Mouse (Mus musculus): Measurements from ENCODE around the gene Neu1. TPM values are rescaled to one million over a fixed set of nuclear protein-coding genes. Genes with fewer than 3 reads are reported as not detected.
A peak's percentile ranks its signal among the peaks of the same experiment; 100 is the strongest.
"Not testable (repeated sequence)": the region's sequence is repeated elsewhere in the genome, so short reads cannot be mapped to it uniquely, and the experiment has no call there.

Gene Neu1
- polyA plus RNA-seq, 1 experiment from 2014 or later = 12.8 TPM

DNA sequence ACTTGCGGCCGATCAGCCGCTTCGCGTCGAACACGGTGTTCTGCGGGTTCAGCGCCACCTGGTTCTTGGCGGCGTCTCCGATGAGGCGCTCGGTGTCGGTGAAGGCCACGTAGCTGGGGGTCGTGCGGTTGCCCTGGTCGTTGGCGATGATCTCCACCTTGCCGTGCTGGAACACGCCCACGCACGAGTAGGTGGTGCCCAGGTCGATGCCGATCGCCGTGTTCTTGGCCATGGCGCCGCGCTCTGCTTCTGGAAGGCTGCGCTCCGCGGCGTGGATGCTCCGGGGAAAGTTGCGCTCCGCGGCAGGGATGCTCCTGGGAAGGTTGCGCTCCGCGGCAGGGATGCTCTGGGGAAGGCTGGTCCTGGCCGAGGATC lies 40.6 kb downstream of the Neu1 start:
- not testable (repeated sequence) for H3K27ac ChIP-seq (ENCODE audit: low read depth, low read length); H3K4me1 ChIP-seq (replicated peaks; ENCODE audit: control insufficient read depth, insufficient read depth, low read length); DNase-seq (ENCODE audit: low spot score); H3K9ac ChIP-seq (ENCODE audit: low read length); H3K36me3 ChIP-seq (ENCODE audit: control insufficient read depth, insufficient read depth, low read length); H3K9me3 ChIP-seq (ENCODE audit: control insufficient read depth, low read length)
- WGBS = 3% methylated on average over 18 of the region's 43 CpGs
- Histone ChIP-seq H3K27me3 (ENCODE audit: control insufficient read depth, insufficient read depth, low read length) (peaks cover 20% of the 10 kb centered on the region), H3K4me2 (ENCODE audit: low read depth, low read length, severe bottlenecking) (peak overlapping the region; percentile 79), H3K4me3 (ENCODE audit: low read depth, low read length) (peak overlapping the region; percentile 32)
- peak; percentile 43; the same call in 1 of the 2 replicates for ATAC-seq (replicated peaks; ENCODE audit: low FRiP score)

GRCm38 (mm10) chr17:34972069-34972749 lies 41.2 kb downstream of the Neu1 start, which contains the start of the genes Hspa1a and Hspa1l:
Hspa1a (minus strand) TSS chr17:34972156.
Hspa1l (plus strand) TSS chr17:34972703.
- under 1% methylated on average over 28 of the region's 33 CpGs for WGBS
- ATAC-seq (replicated peaks; ENCODE audit: low FRiP score) = peak; percentile 94
- Histone ChIP-seq H3K27me3 (ENCODE audit: control insufficient read depth, insufficient read depth, low read length) (peaks cover 20% of the 10 kb centered on the region), H3K4me2 (ENCODE audit: low read depth, low read length, severe bottlenecking) (peak within 1 kb of the TSS; percentile 79), H3K4me3 (ENCODE audit: low read depth, low read length) (peak within 1 kb of the TSS; percentile 32), H3K9ac (ENCODE audit: low read length) (peak within 1 kb of the TSS; percentile 41)
- peak; percentile 81 for DNase-seq (ENCODE audit: low spot score)
- not testable (repeated sequence) for H3K4me1 ChIP-seq (replicated peaks; ENCODE audit: control insufficient read depth, insufficient read depth, low read length); H3K9me3 ChIP-seq (ENCODE audit: control insufficient read depth, low read length); H3K36me3 ChIP-seq (ENCODE audit: control insufficient read depth, insufficient read depth, low read length); H3K27ac ChIP-seq (ENCODE audit: low read depth, low read length)

- H3K36me3 ChIP-seq (ENCODE audit: control insufficient read depth, insufficient read depth, low read length) = no peaks in the 10 kb centered on the region
- H3K4me1 ChIP-seq (replicated peaks; ENCODE audit: control insufficient read depth, insufficient read depth, low read length) = peaks cover 5% of the 10 kb centered on the region
- H3K9ac ChIP-seq (ENCODE audit: low read length) = no peak overlapping the region
- H3K9me3 ChIP-seq (ENCODE audit: control insufficient read depth, low read length) = no peaks in the 10 kb centered on the region
- H3K4me3 ChIP-seq (ENCODE audit: low read depth, low read length) = no peak overlapping the region
- no peaks in the 10 kb centered on the region for H3K27me3 ChIP-seq (ENCODE audit: control insufficient read depth, insufficient read depth, low read length)
- ATAC-seq (replicated peaks; ENCODE audit: low FRiP score) (no peak), DNase-seq (ENCODE audit: low spot score) (no peak)
- no peak overlapping the region for H3K4me2 ChIP-seq (ENCODE audit: low read depth, low read length, severe bottlenecking)
- H3K27ac ChIP-seq (ENCODE audit: low read depth, low read length) = no peak overlapping the region
- 82% methylated on average over 3 of the region's 3 CpGs for WGBS
These were observed 44.8 kb downstream of the Neu1 start for GRCm38 (mm10) chr17:34975581-34976492.

DNA sequence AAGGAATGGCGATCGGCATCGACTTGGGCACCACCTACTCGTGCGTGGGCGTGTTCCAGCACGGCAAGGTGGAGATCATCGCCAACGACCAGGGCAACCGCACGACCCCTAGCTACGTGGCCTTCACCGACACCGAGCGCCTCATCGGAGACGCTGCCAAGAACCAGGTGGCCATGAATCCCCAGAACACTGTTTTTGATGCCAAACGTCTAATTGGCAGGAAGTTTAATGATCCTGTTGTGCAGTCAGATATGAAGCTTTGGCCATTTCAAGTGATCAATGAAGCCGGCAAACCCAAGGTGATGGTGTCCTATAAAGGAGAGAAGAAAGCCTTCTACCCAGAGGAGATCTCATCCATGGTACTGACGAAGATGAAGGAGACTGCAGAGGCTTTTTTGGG lies 45.9 kb downstream of the Neu1 start:
- ATAC-seq (replicated peaks; ENCODE audit: low FRiP score) (no peak), DNase-seq (ENCODE audit: low spot score) (peak; percentile 42)
- Histone ChIP-seq H3K36me3 (ENCODE audit: control insufficient read depth, insufficient read depth, low read length) (no peaks in the 10 kb centered on the region), H3K4me2 (ENCODE audit: low read depth, low read length, severe bottlenecking) (no peak overlapping the region), H3K9me3 (ENCODE audit: control insufficient read depth, low read length) (no peaks in the 10 kb centered on the region), H3K9ac (ENCODE audit: low read length) (no peak overlapping the region), H3K4me1 (replicated peaks; ENCODE audit: control insufficient read depth, insufficient read depth, low read length) (peaks cover 7% of the 10 kb centered on the region), H3K4me3 (ENCODE audit: low read depth, low read length) (no peak overlapping the region), H3K27me3 (ENCODE audit: control insufficient read depth, insufficient read depth, low read length) (no peaks in the 10 kb centered on the region), H3K27ac (ENCODE audit: low read depth, low read length) (no peak overlapping the region)
- WGBS = 95% methylated on average over 20 of the region's 20 CpGs

DNA sequence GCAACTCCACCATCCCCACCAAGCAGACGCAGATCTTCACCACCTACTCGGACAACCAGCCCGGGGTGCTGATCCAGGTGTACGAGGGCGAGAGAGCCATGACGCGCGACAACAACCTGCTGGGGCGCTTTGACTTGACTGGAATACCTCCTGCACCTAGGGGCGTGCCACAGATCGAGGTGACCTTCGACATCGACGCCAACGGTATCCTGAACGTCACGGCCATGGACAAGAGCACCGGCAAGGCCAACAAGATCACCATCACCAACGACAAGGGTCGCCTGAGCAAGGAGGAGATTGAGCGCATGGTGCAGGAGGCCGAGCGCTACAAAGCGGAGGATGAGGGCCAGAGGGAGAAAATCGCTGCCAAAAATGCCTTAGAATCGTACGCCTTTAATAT lies 47.2 kb downstream of the Neu1 start:
- no peak for ATAC-seq (replicated peaks; ENCODE audit: low FRiP score)

DNA sequence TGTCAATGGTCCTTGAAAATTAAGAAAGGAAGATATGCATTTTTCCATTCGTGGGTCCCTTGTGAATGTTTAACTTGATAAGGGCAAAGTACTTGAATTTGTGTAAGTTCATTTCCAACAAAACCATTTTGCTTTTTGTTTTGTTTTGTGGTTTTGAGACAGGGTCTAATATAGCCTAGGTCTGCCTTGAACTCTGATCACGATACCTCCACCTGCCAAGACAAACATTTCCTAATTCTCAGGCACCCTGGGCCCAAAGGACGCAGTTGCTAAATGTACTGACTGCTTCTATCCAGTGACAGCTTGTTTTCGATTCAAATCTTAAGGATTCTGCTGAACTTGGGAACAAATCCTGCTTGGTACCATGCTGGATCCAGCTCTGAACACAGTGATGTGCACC lies 48.6 kb downstream of the Neu1 start:
- Histone ChIP-seq H3K27me3 (ENCODE audit: control insufficient read depth, insufficient read depth, low read length) (no peaks in the 10 kb centered on the region), H3K4me2 (ENCODE audit: low read depth, low read length, severe bottlenecking) (no peak overlapping the region), H3K27ac (ENCODE audit: low read depth, low read length) (no peak overlapping the region), H3K9me3 (ENCODE audit: control insufficient read depth, low read length) (no peaks in the 10 kb centered on the region), H3K36me3 (ENCODE audit: control insufficient read depth, insufficient read depth, low read length) (no peaks in the 10 kb centered on the region), H3K4me1 (replicated peaks; ENCODE audit: control insufficient read depth, insufficient read depth, low read length) (peaks cover 10% of the 10 kb centered on the region; the same call in 1 of the 2 replicates), H3K9ac (ENCODE audit: low read length) (no peak overlapping the region), H3K4me3 (ENCODE audit: low read depth, low read length) (no peak overlapping the region)
- no peak for ATAC-seq (replicated peaks; ENCODE audit: low FRiP score)
- no peak for DNase-seq (ENCODE audit: low spot score)
- WGBS = 92% methylated on average over 4 of the region's 4 CpGs

More for the DNA sequence above, 47.2 kb downstream of the Neu1 start:
- Histone ChIP-seq H3K27me3 (ENCODE audit: control insufficient read depth, insufficient read depth, low read length) (no peaks in the 10 kb centered on the region), H3K27ac (ENCODE audit: low read depth, low read length) (no peak overlapping the region), H3K4me3 (ENCODE audit: low read depth, low read length) (no peak overlapping the region), H3K4me1 (replicated peaks; ENCODE audit: control insufficient read depth, insufficient read depth, low read length) (peaks cover 10% of the 10 kb centered on the region; the same call in 1 of the 2 replicates), H3K4me2 (ENCODE audit: low read depth, low read length, severe bottlenecking) (no peak overlapping the region), H3K9me3 (ENCODE audit: control insufficient read depth, low read length) (no peaks in the 10 kb centered on the region), H3K36me3 (ENCODE audit: control insufficient read depth, insufficient read depth, low read length) (no peaks in the 10 kb centered on the region), H3K9ac (ENCODE audit: low read length) (no peak overlapping the region)
- WGBS = 91% methylated on average over 27 of the region's 27 CpGs
- peak; percentile 44 for DNase-seq (ENCODE audit: low spot score)

- H3K4me2 ChIP-seq (ENCODE audit: low read depth, low read length, severe bottlenecking) = peak overlapping the region; percentile 80
- ATAC-seq (replicated peaks; ENCODE audit: low FRiP score) (no peak), DNase-seq (ENCODE audit: low spot score) (peak; percentile 48)
- H3K4me3 ChIP-seq (ENCODE audit: low read depth, low read length) = peak overlapping the region; percentile 93
- H3K4me1 ChIP-seq (replicated peaks; ENCODE audit: control insufficient read depth, insufficient read depth, low read length) = peaks cover 10% of the 10 kb centered on the region; the same call in 1 of the 2 replicates
- H3K9me3 ChIP-seq (ENCODE audit: control insufficient read depth, low read length) = no peaks in the 10 kb centered on the region
- peaks cover 2% of the 10 kb centered on the region; the same call in 1 of the 2 replicates for H3K36me3 ChIP-seq (ENCODE audit: control insufficient read depth, insufficient read depth, low read length)
- H3K9ac ChIP-seq (ENCODE audit: low read length) = peak overlapping the region; percentile 95
- no peaks in the 10 kb centered on the region for H3K27me3 ChIP-seq (ENCODE audit: control insufficient read depth, insufficient read depth, low read length)
- no peak overlapping the region for H3K27ac ChIP-seq (ENCODE audit: low read depth, low read length)
- WGBS = 24% methylated on average over 2 of the region's 2 CpGs
These were observed 49.6 kb downstream of the Neu1 start for GRCm38 (mm10) chr17:34980655-34981054.

- Histone ChIP-seq H3K4me2 (ENCODE audit: low read depth, low read length, severe bottlenecking) (peak within 1 kb of the TSS; percentile 80), H3K4me1 (replicated peaks; ENCODE audit: control insufficient read depth, insufficient read depth, low read length) (peaks cover 10% of the 10 kb centered on the region; the same call in 1 of the 2 replicates), H3K27me3 (ENCODE audit: control insufficient read depth, insufficient read depth, low read length) (no peaks in the 10 kb centered on the region), H3K9me3 (ENCODE audit: control insufficient read depth, low read length) (no peaks in the 10 kb centered on the region), H3K36me3 (ENCODE audit: control insufficient read depth, insufficient read depth, low read length) (peaks cover 6% of the 10 kb centered on the region; the same call in 1 of the 2 replicates), H3K27ac (ENCODE audit: low read depth, low read length) (peak within 1 kb of the TSS; percentile 97), H3K4me3 (ENCODE audit: low read depth, low read length) (peak within 1 kb of the TSS; percentile 93), H3K9ac (ENCODE audit: low read length) (peak within 1 kb of the TSS; percentile 95)
- DNase-seq (ENCODE audit: low spot score) (peak; percentile 93), ATAC-seq (replicated peaks; ENCODE audit: low FRiP score) (peak; percentile 93)
- under 1% methylated on average over 58 of the region's 58 CpGs for WGBS
These were observed 50.7 kb downstream of the Neu1 start, which contains the start of gene Lsm2 for GRCm38 (mm10) chr17:34981690-34982180. Lsm2 (plus strand) TSS chr17:34981862.

Data from forebrain, embryonic 11.5 days (tissue).